Mouse (Mus musculus): ENCODE results near the gene Arhgef28. TPM values are rescaled to one million over a fixed set of nuclear protein-coding genes. Genes with fewer than 3 reads are reported as not detected.

Gene Arhgef28
- polyA plus RNA-seq, 1 experiment from 2014 or later: 10.8 TPM

GRCm38 (mm10) chr13:98031642-98031960, 174.6 kb downstream of the Arhgef28 start:
- Histone ChIP-seq H3K4me3 (ENCODE audit: control insufficient read depth in 1 of 2, insufficient read depth in 1 of 2, low read depth in 1 of 2, low read length in 2 of 2) (peak overlapping the region; percentile 26 to 41; a peak in 3 of 4 replicates), H3K27ac (replicated peaks in 1 of 2; ENCODE audit: control insufficient read depth in 1 of 2, insufficient read depth in 1 of 2, low read depth in 2 of 2, low read length in 2 of 2) (peak overlapping the region; percentile 29 to 71; a peak in 2 of 4 replicates), H3K9me3 (ENCODE audit: control insufficient read depth, low read length) (no peaks in the 10 kb centered on the region), H3K4me2 (ENCODE audit: low read length) (peak overlapping the region; percentile 50), H3K36me3 (ENCODE audit: control insufficient read depth, insufficient read depth, low read length) (no peaks in the 10 kb centered on the region), H3K9ac (ENCODE audit: low read length) (peak overlapping the region; percentile 52; the same call in 1 of the 2 replicates), H3K27me3 (ENCODE audit: control insufficient read depth, insufficient read depth, low read length) (no peaks in the 10 kb centered on the region), H3K4me1 (ENCODE audit: control insufficient read depth in 2 of 2, insufficient read depth in 2 of 2, low read length in 2 of 2) (peaks cover 4 to 6% of the 10 kb centered on the region in 2 experiments; a peak in 3 of 4 replicates)
- WGBS: 31% methylated on average over 5 of the region's 5 CpGs
- no peak for ATAC-seq (ENCODE audit: insufficient number of reproducible peaks, insufficient read depth, low FRiP score, low read depth)

GRCm38 (mm10) chr13:98030959-98031641, 175.1 kb downstream of the Arhgef28 start:
- peak overlapping the region; percentile 52; the same call in 1 of the 2 replicates for H3K9ac ChIP-seq (ENCODE audit: low read length)
- peak overlapping the region; percentile 29 to 71; a peak in 2 of 4 replicates for H3K27ac ChIP-seq (replicated peaks in 1 of 2; ENCODE audit: control insufficient read depth in 1 of 2, insufficient read depth in 1 of 2, low read depth in 2 of 2, low read length in 2 of 2)
- H3K36me3 ChIP-seq (ENCODE audit: control insufficient read depth, insufficient read depth, low read length): no peaks in the 10 kb centered on the region
- H3K4me1 ChIP-seq (ENCODE audit: control insufficient read depth in 2 of 2, insufficient read depth in 2 of 2, low read length in 2 of 2): peaks cover 4 to 6% of the 10 kb centered on the region in 2 experiments; a peak in 3 of 4 replicates
- no peaks in the 10 kb centered on the region for H3K27me3 ChIP-seq (ENCODE audit: control insufficient read depth, insufficient read depth, low read length)
- H3K4me3 ChIP-seq (ENCODE audit: control insufficient read depth in 1 of 2, insufficient read depth in 1 of 2, low read depth in 1 of 2, low read length in 2 of 2): peak overlapping the region; percentile 26 to 41; a peak in 3 of 4 replicates
- 12% methylated on average over 16 of the region's 16 CpGs for WGBS
- peak overlapping the region; percentile 50 for H3K4me2 ChIP-seq (ENCODE audit: low read length)
- H3K9me3 ChIP-seq (ENCODE audit: control insufficient read depth, low read length): no peaks in the 10 kb centered on the region
- ATAC-seq (ENCODE audit: insufficient number of reproducible peaks, insufficient read depth, low FRiP score, low read depth): no peak

GRCm38 (mm10) chr13:98030041-98030440, 176.2 kb downstream of the Arhgef28 start:
- 19% methylated on average over 5 of the region's 5 CpGs for WGBS
- Histone ChIP-seq H3K4me3 (ENCODE audit: control insufficient read depth in 1 of 2, insufficient read depth in 1 of 2, low read depth in 1 of 2, low read length in 2 of 2) (no peak overlapping the region), H3K4me1 (ENCODE audit: control insufficient read depth in 2 of 2, insufficient read depth in 2 of 2, low read length in 2 of 2) (peaks cover 4 to 6% of the 10 kb centered on the region in 2 experiments; a peak in 3 of 4 replicates), H3K9ac (ENCODE audit: low read length) (no peak overlapping the region), H3K36me3 (ENCODE audit: control insufficient read depth, insufficient read depth, low read length) (no peaks in the 10 kb centered on the region), H3K9me3 (ENCODE audit: control insufficient read depth, low read length) (peaks cover 3% of the 10 kb centered on the region; the same call in 1 of the 2 replicates), H3K27ac (replicated peaks in 1 of 2; ENCODE audit: control insufficient read depth in 1 of 2, insufficient read depth in 1 of 2, low read depth in 2 of 2, low read length in 2 of 2) (no peak overlapping the region), H3K4me2 (ENCODE audit: low read length) (no peak overlapping the region), H3K27me3 (ENCODE audit: control insufficient read depth, insufficient read depth, low read length) (no peaks in the 10 kb centered on the region)
- no peak for ATAC-seq (ENCODE audit: insufficient number of reproducible peaks, insufficient read depth, low FRiP score, low read depth)

GRCm38 (mm10) chr13:98028711-98029250, 177.5 kb downstream of the Arhgef28 start:
- no peak overlapping the region for H3K4me3 ChIP-seq (ENCODE audit: control insufficient read depth in 1 of 2, insufficient read depth in 1 of 2, low read depth in 1 of 2, low read length in 2 of 2)
- H3K27me3 ChIP-seq (ENCODE audit: control insufficient read depth, insufficient read depth, low read length): no peaks in the 10 kb centered on the region
- H3K27ac ChIP-seq (replicated peaks in 1 of 2; ENCODE audit: control insufficient read depth in 1 of 2, insufficient read depth in 1 of 2, low read depth in 2 of 2, low read length in 2 of 2): no peak overlapping the region
- peaks cover 4 to 6% of the 10 kb centered on the region in 2 experiments; a peak in 3 of 4 replicates for H3K4me1 ChIP-seq (ENCODE audit: control insufficient read depth in 2 of 2, insufficient read depth in 2 of 2, low read length in 2 of 2)
- H3K9me3 ChIP-seq (ENCODE audit: control insufficient read depth, low read length): peaks cover 3% of the 10 kb centered on the region; the same call in 1 of the 2 replicates
- no peak overlapping the region for H3K4me2 ChIP-seq (ENCODE audit: low read length)
- WGBS: 43% methylated on average over 6 of the region's 6 CpGs
- ATAC-seq (ENCODE audit: insufficient number of reproducible peaks, insufficient read depth, low FRiP score, low read depth): no peak
- no peak overlapping the region for H3K9ac ChIP-seq (ENCODE audit: low read length)
- no peaks in the 10 kb centered on the region for H3K36me3 ChIP-seq (ENCODE audit: control insufficient read depth, insufficient read depth, low read length)

- Histone ChIP-seq H3K9me3 (ENCODE audit: control insufficient read depth, low read length) (peaks cover 3% of the 10 kb centered on the region; the same call in 1 of the 2 replicates), H3K9ac (ENCODE audit: low read length) (no peak overlapping the region), H3K36me3 (ENCODE audit: control insufficient read depth, insufficient read depth, low read length) (no peaks in the 10 kb centered on the region), H3K27me3 (ENCODE audit: control insufficient read depth, insufficient read depth, low read length) (no peaks in the 10 kb centered on the region), H3K4me2 (ENCODE audit: low read length) (no peak overlapping the region), H3K4me3 (ENCODE audit: control insufficient read depth in 1 of 2, insufficient read depth in 1 of 2, low read depth in 1 of 2, low read length in 2 of 2) (no peak overlapping the region), H3K4me1 (ENCODE audit: control insufficient read depth in 2 of 2, insufficient read depth in 2 of 2, low read length in 2 of 2) (peaks cover 4 to 6% of the 10 kb centered on the region in 2 experiments; a peak in 3 of 4 replicates), H3K27ac (replicated peaks in 1 of 2; ENCODE audit: control insufficient read depth in 1 of 2, insufficient read depth in 1 of 2, low read depth in 2 of 2, low read length in 2 of 2) (peak overlapping the region; percentile 31 to 37; a peak in 3 of 4 replicates)
- 0 out of 2 replicates have a peak, but pooled peaks have one; percentile 19 for ATAC-seq (ENCODE audit: insufficient number of reproducible peaks, insufficient read depth, low FRiP score, low read depth)
- WGBS: 42% methylated on average over 12 of the region's 12 CpGs
Observed at GRCm38 (mm10) chr13:98027641-98028204, 178.5 kb downstream of the Arhgef28 start.

- H3K36me3 ChIP-seq (ENCODE audit: control insufficient read depth, insufficient read depth, low read length): no peaks in the 10 kb centered on the region
- peak overlapping the region in 1 of 2 experiments; percentile 31; a peak in 1 of 4 replicates for H3K27ac ChIP-seq (replicated peaks in 1 of 2; ENCODE audit: control insufficient read depth in 1 of 2, insufficient read depth in 1 of 2, low read depth in 2 of 2, low read length in 2 of 2)
- H3K4me1 ChIP-seq (ENCODE audit: control insufficient read depth in 2 of 2, insufficient read depth in 2 of 2, low read length in 2 of 2): peaks cover 4 to 6% of the 10 kb centered on the region in 2 experiments; a peak in 3 of 4 replicates
- no peak overlapping the region for H3K9ac ChIP-seq (ENCODE audit: low read length)
- ATAC-seq (ENCODE audit: insufficient number of reproducible peaks, insufficient read depth, low FRiP score, low read depth): no peak
- H3K27me3 ChIP-seq (ENCODE audit: control insufficient read depth, insufficient read depth, low read length): no peaks in the 10 kb centered on the region
- no peak overlapping the region for H3K4me2 ChIP-seq (ENCODE audit: low read length)
- H3K4me3 ChIP-seq (ENCODE audit: control insufficient read depth in 1 of 2, insufficient read depth in 1 of 2, low read depth in 1 of 2, low read length in 2 of 2): no peak overlapping the region
- WGBS: 68% methylated on average over 5 of the region's 5 CpGs
- peaks cover 3% of the 10 kb centered on the region; the same call in 1 of the 2 replicates for H3K9me3 ChIP-seq (ENCODE audit: control insufficient read depth, low read length)
Observed at GRCm38 (mm10) chr13:98027122-98027521, 179.1 kb downstream of the Arhgef28 start.

- Histone ChIP-seq H3K4me1 (ENCODE audit: control insufficient read depth in 2 of 2, insufficient read depth in 2 of 2, low read length in 2 of 2) (peaks cover 4 to 6% of the 10 kb centered on the region in 2 experiments; a peak in 3 of 4 replicates), H3K27me3 (ENCODE audit: control insufficient read depth, insufficient read depth, low read length) (no peaks in the 10 kb centered on the region), H3K4me2 (ENCODE audit: low read length) (peak overlapping the region; percentile 41), H3K4me3 (ENCODE audit: control insufficient read depth in 1 of 2, insufficient read depth in 1 of 2, low read depth in 1 of 2, low read length in 2 of 2) (no peak overlapping the region), H3K36me3 (ENCODE audit: control insufficient read depth, insufficient read depth, low read length) (no peaks in the 10 kb centered on the region), H3K9me3 (ENCODE audit: control insufficient read depth, low read length) (peaks cover 3% of the 10 kb centered on the region; the same call in 1 of the 2 replicates), H3K27ac (replicated peaks in 1 of 2; ENCODE audit: control insufficient read depth in 1 of 2, insufficient read depth in 1 of 2, low read depth in 2 of 2, low read length in 2 of 2) (no peak overlapping the region), H3K9ac (ENCODE audit: low read length) (0 out of 2 replicates have a peak overlapping the region, but pooled peaks have one; percentile 4)
- no peak for ATAC-seq (ENCODE audit: insufficient number of reproducible peaks, insufficient read depth, low FRiP score, low read depth)
- WGBS: 59% methylated on average over 26 of the region's 26 CpGs
Observed at GRCm38 (mm10) chr13:98025706-98026504, 180.3 kb downstream of the Arhgef28 start.
